Mouse (Mus musculus) forebrain, embryonic 12.5 days (tissue): ENCODE results near the gene Arhgap9. TPM values are rescaled to one million over a fixed set of nuclear protein-coding genes. Genes with fewer than 3 reads are reported as not detected.

Experiments used
- ATAC-seq: fragments of 200-750 bp; cut with Nextera tagmentation; 2 replicates; pipeline ENCODE4 v1.8.0; 2017; ENCODE audit warnings: moderate TSS enrichment; ENCODE audit not compliant: low FRiP score
- H3K27ac ChIP-seq: fragments of 300-500 bp; sonication (generic); 2 replicates; pipeline ENCODE4 v1.5.1; 2016; ENCODE audit warnings: mild to moderate bottlenecking
- H3K27me3 ChIP-seq: fragments of 300-500 bp; sonication (generic); 2 replicates; pipeline ENCODE4 v1.6.1; 2016; ENCODE audit warnings: mild to moderate bottlenecking
- H3K36me3 ChIP-seq: fragments of 300-500 bp; sonication (generic); replicated peaks from 2 replicates; pipeline ENCODE4 v1.6.1; 2016; ENCODE audit warnings: mild to moderate bottlenecking
- H3K4me1 ChIP-seq: fragments of 300-500 bp; sonication (generic); 2 replicates; pipeline ENCODE4 v1.6.1; 2016
- H3K4me2 ChIP-seq: fragments of 300-500 bp; sonication (generic); 2 replicates; pipeline ENCODE4 v1.6.1; 2016; ENCODE audit warnings: mild to moderate bottlenecking, moderate library complexity
- H3K4me3 ChIP-seq: fragments of 300-500 bp; sonication (generic); replicated peaks from 2 replicates; pipeline ENCODE4 v1.5.1; 2016; ENCODE audit warnings: mild to moderate bottlenecking
- H3K9ac ChIP-seq: fragments of 300-500 bp; sonication (generic); 2 replicates; pipeline ENCODE4 v1.6.1; 2016; ENCODE audit warnings: mild to moderate bottlenecking
- H3K9me3 ChIP-seq: fragments of 300-500 bp; sonication (generic); 2 replicates; pipeline ENCODE4 v1.6.1; 2016
- WGBS: fragments of 180-500 bp; shearing (Covaris S2); methylation state at CpG from one replicate; pipeline ENCODE4 v1.1.7; 2016; 5-methylcytosine and 5-hydroxymethylcytosine counted together
- polyA plus RNA-seq: library from polyadenylated mRNA; unstranded; fragments of >200 nt; fragmentation: Nextera tagmentation; extraction: Ambion mirVana; gene quantifications from 2 replicates; pipeline ENCODE4 v1.2.1, GENCODE M21; 2016

Arhgap9 gene
- 0.64 and 1.3 TPM in 2 replicates for polyA plus RNA-seq

- Histone ChIP-seq H3K36me3 (no peaks in the 10 kb centered on the region), H3K4me3 (no peak within 1 kb of the TSS), H3K4me2 (no peak within 1 kb of the TSS), H3K9me3 (no peaks in the 10 kb centered on the region), H3K27me3 (peaks cover 64% of the 10 kb centered on the region), H3K9ac (no peak within 1 kb of the TSS), H3K4me1 (peaks cover 8% of the 10 kb centered on the region), H3K27ac (no peak within 1 kb of the TSS)
- no peak for ATAC-seq
- WGBS = 64% methylated on average over 3 of the region's 3 CpGs
Measured at GRCm38 (mm10) chr10:127321621-127322020, at the start of gene Arhgap9. Gene Arhgap9, plus strand, starts transcription at chr10:127321964.

- H3K4me3 ChIP-seq = no peak overlapping the region
- peaks cover 21% of the 10 kb centered on the region for H3K4me1 ChIP-seq
- peaks cover 83% of the 10 kb centered on the region for H3K36me3 ChIP-seq
- no peak overlapping the region for H3K4me2 ChIP-seq
- H3K9ac ChIP-seq = no peak overlapping the region
- WGBS = 91% methylated on average over 5 of the region's 5 CpGs
- no peaks in the 10 kb centered on the region for H3K27me3 ChIP-seq
- no peak for ATAC-seq
- no peak overlapping the region for H3K27ac ChIP-seq
- no peaks in the 10 kb centered on the region for H3K9me3 ChIP-seq
Measured at GRCm38 (mm10) chr10:127272371-127272770, 49.4 kb upstream of the Arhgap9 start.

- Histone ChIP-seq H3K9me3 (no peaks in the 10 kb centered on the region), H3K4me1 (0 out of 2 replicates have a peak, but pooled peaks cover 6% of the 10 kb centered on the region), H3K27ac (no peak overlapping the region), H3K4me3 (no peak overlapping the region), H3K9ac (0 out of 2 replicates have a peak overlapping the region, but pooled peaks have one; percentile 7), H3K36me3 (peaks cover 92% of the 10 kb centered on the region), H3K4me2 (no peak overlapping the region), H3K27me3 (no peaks in the 10 kb centered on the region)
- WGBS = 88% methylated on average over 11 of the region's 11 CpGs
- ATAC-seq = 0 out of 2 replicates have a peak, but pooled peaks have one; percentile 6
Measured at GRCm38 (mm10) chr10:127274261-127275022, 47.3 kb upstream of the Arhgap9 start.

DNA sequence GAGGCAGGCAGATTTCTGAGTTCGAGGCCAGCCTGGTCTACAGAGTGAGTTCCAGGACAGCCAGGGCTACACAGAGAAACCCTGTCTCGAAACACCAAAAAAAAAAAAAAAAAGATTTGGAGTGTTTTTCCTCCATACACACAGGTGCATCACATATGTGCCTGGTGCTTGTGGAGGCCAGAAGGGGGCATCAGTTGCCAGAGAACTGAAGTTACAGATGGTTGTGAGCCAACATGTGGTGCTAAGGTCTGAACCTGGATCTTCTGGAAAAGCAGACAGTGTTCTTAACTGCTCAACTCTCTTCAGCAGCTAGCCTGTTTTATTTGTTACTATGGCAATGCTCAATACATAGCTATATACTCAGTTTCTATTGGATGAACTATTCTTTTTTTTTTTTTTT is 42.0 kb upstream of the Arhgap9 start:
- Histone ChIP-seq H3K27ac (no peak overlapping the region), H3K9ac (no peak overlapping the region), H3K4me2 (no peak overlapping the region), H3K9me3 (no peaks in the 10 kb centered on the region), H3K36me3 (peaks cover 98% of the 10 kb centered on the region), H3K4me3 (no peak overlapping the region), H3K27me3 (no peaks in the 10 kb centered on the region), H3K4me1 (peaks cover 4% of the 10 kb centered on the region; the same call in 1 of the 2 replicates)
- ATAC-seq = no peak
- 92% methylated on average over 2 of the region's 2 CpGs for WGBS

DNA sequence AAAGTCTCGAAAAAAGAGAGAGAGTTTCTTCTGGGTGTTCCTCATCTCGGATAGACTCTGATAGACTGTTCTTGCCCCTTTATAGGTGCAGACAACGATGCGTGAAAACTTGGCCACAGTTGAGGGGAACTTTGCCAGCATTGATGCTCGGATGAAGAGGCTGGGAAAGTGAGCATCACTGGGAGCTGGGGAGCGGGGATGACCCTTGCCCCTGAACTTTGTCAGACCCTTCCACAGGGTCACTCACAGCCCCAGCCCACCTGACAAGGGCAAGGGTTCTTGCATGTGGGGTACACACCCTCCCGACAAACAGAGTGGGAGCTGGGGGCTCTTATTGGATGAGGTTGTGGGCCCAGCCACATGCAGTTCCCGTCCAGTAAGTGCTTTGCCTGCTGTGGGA is 40.4 kb upstream of the Arhgap9 start:
- H3K27me3 ChIP-seq = no peaks in the 10 kb centered on the region
- peaks cover 98% of the 10 kb centered on the region for H3K36me3 ChIP-seq
- no peak overlapping the region for H3K4me2 ChIP-seq

DNA sequence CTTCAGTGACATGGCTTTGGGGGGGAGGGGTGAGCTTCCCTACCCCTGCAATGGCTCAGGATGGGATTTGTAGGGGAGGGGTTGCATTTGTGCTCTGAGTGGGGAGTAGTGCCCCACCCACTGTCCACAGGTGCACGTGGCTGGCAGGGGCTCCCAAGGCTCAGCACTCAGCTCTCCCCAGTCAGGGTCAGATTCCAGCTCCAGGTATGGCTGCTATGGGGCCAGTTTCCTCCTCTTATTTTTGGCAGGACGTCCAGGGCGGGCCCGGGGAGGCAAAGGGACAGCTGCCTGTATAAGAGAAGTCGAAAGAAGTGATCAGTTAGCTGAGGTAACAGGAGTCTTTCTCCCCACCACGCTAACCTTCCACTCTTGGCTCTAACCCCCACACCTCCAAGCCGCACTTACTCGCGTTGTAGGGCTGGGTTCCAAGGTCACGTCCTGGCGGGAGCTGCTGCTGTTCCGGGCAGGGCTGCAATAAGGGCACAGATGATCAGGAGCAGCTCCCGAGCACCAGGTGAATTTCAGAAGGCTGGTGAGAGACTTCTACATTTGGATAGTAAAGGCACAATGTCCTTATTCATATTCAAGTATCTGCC is 39.0 kb upstream of the Arhgap9 start:
- no peak overlapping the region for H3K4me2 ChIP-seq
- H3K4me1 ChIP-seq = peaks cover 32% of the 10 kb centered on the region
- H3K27me3 ChIP-seq = no peaks in the 10 kb centered on the region
- 89% methylated on average over 13 of the region's 13 CpGs for WGBS
- H3K9me3 ChIP-seq = no peaks in the 10 kb centered on the region
- peaks cover 95% of the 10 kb centered on the region for H3K36me3 ChIP-seq
- no peak for ATAC-seq
- no peak overlapping the region for H3K27ac ChIP-seq
- H3K4me3 ChIP-seq = no peak overlapping the region
- no peak overlapping the region for H3K9ac ChIP-seq

More for the DNA sequence above, 40.4 kb upstream of the Arhgap9 start:
- Histone ChIP-seq H3K27ac (no peak overlapping the region), H3K4me3 (no peak overlapping the region), H3K9me3 (no peaks in the 10 kb centered on the region), H3K4me1 (peaks cover 18% of the 10 kb centered on the region), H3K9ac (no peak overlapping the region)
- 88% methylated on average over 8 of the region's 8 CpGs for WGBS
- ATAC-seq = no peak

DNA sequence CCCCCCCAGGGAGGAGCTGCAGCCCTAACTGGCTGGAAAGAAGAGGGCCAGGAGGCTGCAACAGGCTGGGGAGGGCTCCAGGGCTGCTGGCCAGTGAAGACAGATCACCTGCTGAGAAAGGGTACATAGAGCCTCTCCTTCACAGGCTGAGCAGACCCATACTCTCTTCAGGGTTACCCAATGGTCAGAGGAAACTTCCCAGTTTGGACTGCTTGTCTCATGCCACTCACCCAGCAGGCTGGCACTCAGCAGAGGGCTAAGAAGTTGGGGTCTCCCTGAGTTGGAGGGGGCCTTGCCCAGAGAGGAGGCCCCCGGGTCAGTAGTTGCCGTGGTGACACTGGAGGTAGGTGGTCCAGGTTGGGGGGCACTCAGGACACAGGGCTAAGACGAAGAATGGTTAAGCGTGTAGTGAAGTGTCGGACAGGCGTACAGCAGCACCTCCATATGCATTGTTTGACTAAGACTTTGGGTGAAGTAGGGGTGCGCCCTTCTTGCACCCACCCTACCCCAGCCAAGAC is 37.6 kb upstream of the Arhgap9 start:
- H3K36me3 ChIP-seq = peaks cover 80% of the 10 kb centered on the region
- peaks cover 37% of the 10 kb centered on the region for H3K4me1 ChIP-seq
- H3K9me3 ChIP-seq = no peaks in the 10 kb centered on the region
- 0 out of 2 replicates have a peak overlapping the region, but pooled peaks have one; percentile 14 for H3K9ac ChIP-seq
- no peak overlapping the region for H3K4me2 ChIP-seq
- no peaks in the 10 kb centered on the region for H3K27me3 ChIP-seq
- no peak overlapping the region for H3K27ac ChIP-seq
- no peak overlapping the region for H3K4me3 ChIP-seq
- WGBS = 89% methylated on average over 7 of the region's 7 CpGs
- ATAC-seq = no peak

GRCm38 (mm10) chr10:127284724-127285500 is 36.9 kb upstream of the Arhgap9 start:
- peak overlapping the region; percentile 13; the same call in 1 of the 2 replicates for H3K4me2 ChIP-seq
- 80% methylated on average over 10 of the region's 11 CpGs for WGBS

GRCm38 (mm10) chr10:127285644-127286043 is 36.1 kb upstream of the Arhgap9 start:
- H3K9me3 ChIP-seq = no peaks in the 10 kb centered on the region
- peaks cover 45% of the 10 kb centered on the region for H3K4me1 ChIP-seq
- H3K9ac ChIP-seq = 0 out of 2 replicates have a peak overlapping the region, but pooled peaks have one; percentile 38
- no peaks in the 10 kb centered on the region for H3K27me3 ChIP-seq
- peak overlapping the region; percentile 98; the same call in 1 of the 2 replicates for H3K27ac ChIP-seq
- peak overlapping the region; percentile 13 for H3K4me2 ChIP-seq
- 80% methylated on average over 11 of the region's 13 CpGs for WGBS
- H3K4me3 ChIP-seq = 0 out of 2 replicates have a peak overlapping the region, but pooled peaks have one; percentile 1
- no peak for ATAC-seq
- peaks cover 68% of the 10 kb centered on the region for H3K36me3 ChIP-seq

More at GRCm38 (mm10) chr10:127284724-127285500, 36.9 kb upstream of the Arhgap9 start:
- Histone ChIP-seq H3K4me1 (peaks cover 43% of the 10 kb centered on the region), H3K27ac (no peak overlapping the region), H3K36me3 (peaks cover 74% of the 10 kb centered on the region), H3K27me3 (no peaks in the 10 kb centered on the region), H3K4me3 (no peak overlapping the region), H3K9ac (peak overlapping the region; percentile 14; the same call in 1 of the 2 replicates), H3K9me3 (no peaks in the 10 kb centered on the region)
- ATAC-seq = no peak

- peaks cover 48% of the 10 kb centered on the region for H3K4me1 ChIP-seq
- peak overlapping the region; percentile 98; the same call in 1 of the 2 replicates for H3K27ac ChIP-seq
- peak overlapping the region; percentile 86 for H3K4me2 ChIP-seq
- WGBS = 83% methylated on average over 7 of the region's 7 CpGs
- H3K9me3 ChIP-seq = no peaks in the 10 kb centered on the region
- H3K27me3 ChIP-seq = no peaks in the 10 kb centered on the region
- peak overlapping the region; percentile 75; the same call in 1 of the 2 replicates for H3K4me3 ChIP-seq
- peaks cover 62% of the 10 kb centered on the region for H3K36me3 ChIP-seq
- H3K9ac ChIP-seq = 0 out of 2 replicates have a peak overlapping the region, but pooled peaks have one; percentile 38
- ATAC-seq = no peak
Measured at GRCm38 (mm10) chr10:127286194-127286593, 35.6 kb upstream of the Arhgap9 start.

GRCm38 (mm10) chr10:127286730-127287129 is 35.0 kb upstream of the Arhgap9 start:
- Histone ChIP-seq H3K4me2 (peak overlapping the region; percentile 86), H3K4me1 (peaks cover 53% of the 10 kb centered on the region), H3K27ac (peak overlapping the region; percentile 98), H3K27me3 (no peaks in the 10 kb centered on the region), H3K9ac (0 out of 2 replicates have a peak overlapping the region, but pooled peaks have one; percentile 83), H3K4me3 (peak overlapping the region; percentile 75), H3K9me3 (no peaks in the 10 kb centered on the region), H3K36me3 (peaks cover 57% of the 10 kb centered on the region)
- WGBS = 49% methylated on average over 7 of the region's 7 CpGs
- no peak for ATAC-seq
